Mouse (Mus musculus) megakaryocyte-erythroid progenitor cell, adult 5-6 weeks (primary cell): Measurements from ENCODE around the gene Plet1. TPM values are rescaled to one million over a fixed set of nuclear protein-coding genes. Genes with fewer than 3 reads are reported as not detected.

Source experiments
- ATAC-seq: replicated peaks from 2 replicates; pipeline ENCODE4 v1.8.0; 2016; ENCODE audit warnings: mild to moderate bottlenecking, inconsistent platforms; ENCODE audit not compliant: severe bottlenecking, poor library complexity, low FRiP score, low TSS enrichment
- total RNA-seq, 2 experiments: library from RNA; stranded (forward) in 1 of 2; stranded (reverse) in 1 of 2; fragments of 200-1000, 215-1000 nt in 1 of 2; fragments of >200 nt in 1 of 2; fragmentation: Nextera tagmentation in 1 of 2; gene quantifications; 2 replicates each; pipeline ENCODE4 v1.2.3; 2014 to 2017

Gene Plet1
- total RNA-seq (2014; fragmentation: Nextera tagmentation): not detected in 2 replicates
- total RNA-seq (2017): not detected in 2 replicates

GRCm38 (mm10) chr9:50494311-50494710 is at the start of gene Plet1:
Gene Plet1 (plus strand): TSS chr9:50494525.
- ATAC-seq: no peak

GRCm38 (mm10) chr9:50449048-50449447 is 45.3 kb upstream of the Plet1 start:
- ATAC-seq: no peak

GRCm38 (mm10) chr9:50451456-50452218 is 42.7 kb upstream of the Plet1 start:
- ATAC-seq: peak; percentile 50

GRCm38 (mm10) chr9:50452303-50452775 is 42.0 kb upstream of the Plet1 start:
- peak; percentile 96 for ATAC-seq

DNA sequence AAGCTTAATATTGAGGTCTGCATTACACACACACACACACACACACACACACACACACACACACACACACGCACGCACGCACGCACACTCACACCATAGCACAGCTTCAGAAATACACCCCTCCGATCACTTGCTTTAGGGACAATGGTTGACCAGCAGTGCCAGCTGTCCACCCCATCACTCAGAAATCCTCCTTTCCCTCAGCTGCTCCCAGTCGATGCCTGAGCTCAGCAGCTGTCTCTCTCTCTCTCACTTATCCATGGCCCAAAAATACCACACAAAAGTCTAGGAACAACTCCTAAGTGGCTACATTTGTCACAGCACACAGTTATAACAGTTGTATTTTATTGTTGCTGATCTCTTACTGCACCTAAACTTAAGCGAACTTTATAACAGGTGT is 36.7 kb upstream of the Plet1 start:
- ATAC-seq: no peak

DNA sequence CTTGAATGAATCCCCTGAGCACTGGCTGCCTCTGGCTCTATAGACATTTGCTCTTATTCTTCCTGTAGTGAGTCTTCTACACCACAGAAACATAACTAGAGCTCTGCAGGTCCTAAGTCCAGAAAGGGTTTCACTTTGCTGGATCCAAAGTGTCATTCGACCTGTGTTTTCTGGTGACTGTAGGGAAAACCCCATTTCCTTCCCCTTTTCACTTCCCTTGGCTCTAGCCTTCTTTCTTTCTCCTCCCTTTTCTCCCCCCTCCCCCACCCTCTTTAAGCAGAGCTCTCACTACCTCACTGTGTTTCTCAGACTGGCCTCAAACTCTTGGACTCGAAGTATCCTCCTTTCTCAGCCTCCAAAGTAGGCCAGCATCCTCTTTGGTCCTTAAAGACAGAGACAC is 34.8 kb upstream of the Plet1 start:
- ATAC-seq: no peak

- ATAC-seq: peak; percentile 93
These were observed 31.7 kb upstream of the Plet1 start for GRCm38 (mm10) chr9:50462494-50463204.

DNA sequence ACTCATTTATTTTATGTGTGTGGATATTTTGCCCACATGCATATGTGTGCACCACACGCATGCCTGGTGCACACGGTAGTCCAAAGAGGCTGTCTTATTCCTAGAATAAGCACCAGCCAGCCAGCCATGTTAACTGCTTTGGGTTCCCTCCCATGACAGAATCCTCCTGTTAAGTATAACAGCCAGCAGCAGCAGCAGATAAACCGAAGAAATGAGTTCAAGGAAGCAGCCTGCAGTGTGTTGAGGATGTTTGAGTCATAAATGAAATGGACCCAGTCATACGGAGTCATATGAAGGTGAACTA is 31.2 kb upstream of the Plet1 start:
- ATAC-seq: peak; percentile 16; the same call in 1 of the 2 replicates

- no peak for ATAC-seq
These were observed 23.8 kb upstream of the Plet1 start for GRCm38 (mm10) chr9:50470377-50471100.

DNA sequence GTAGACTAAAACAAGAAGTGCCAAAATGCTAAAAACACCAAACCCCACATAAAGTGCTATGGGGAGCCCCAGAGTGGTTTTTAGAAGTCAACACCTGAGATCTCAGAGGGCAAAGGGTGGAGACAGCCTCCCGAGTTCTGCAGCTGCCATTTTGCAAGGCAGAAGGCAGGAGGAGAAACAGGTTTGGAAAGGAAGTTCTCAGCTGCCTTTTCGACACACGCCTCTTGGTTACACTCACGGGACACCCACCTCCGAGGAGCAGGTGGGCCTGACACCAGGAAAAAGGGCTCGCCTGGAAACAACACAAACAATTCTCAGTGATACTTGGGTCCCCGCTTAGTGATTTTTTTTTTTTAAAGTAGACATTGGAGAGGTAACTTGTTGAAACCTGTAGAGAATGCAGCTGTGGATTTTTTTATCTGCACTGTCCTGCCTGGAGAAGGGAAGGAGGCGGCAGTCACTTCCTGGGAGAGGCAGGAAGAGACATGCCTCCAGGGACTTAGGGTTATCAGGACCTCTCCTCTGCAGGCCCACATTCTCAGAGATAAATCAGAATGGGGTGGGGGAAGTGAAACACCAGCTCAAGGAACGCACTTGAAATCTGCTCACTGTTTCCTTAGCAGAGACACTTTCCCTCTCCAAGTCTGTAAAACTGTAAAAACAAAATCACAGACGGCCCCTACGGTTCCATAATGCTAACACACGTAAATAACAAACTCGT is 23.0 kb upstream of the Plet1 start:
- ATAC-seq: no peak

- no peak for ATAC-seq
These were observed 19.0 kb upstream of the Plet1 start for GRCm38 (mm10) chr9:50475318-50475717.

GRCm38 (mm10) chr9:50475745-50476144 is 18.6 kb upstream of the Plet1 start:
- ATAC-seq: no peak

DNA sequence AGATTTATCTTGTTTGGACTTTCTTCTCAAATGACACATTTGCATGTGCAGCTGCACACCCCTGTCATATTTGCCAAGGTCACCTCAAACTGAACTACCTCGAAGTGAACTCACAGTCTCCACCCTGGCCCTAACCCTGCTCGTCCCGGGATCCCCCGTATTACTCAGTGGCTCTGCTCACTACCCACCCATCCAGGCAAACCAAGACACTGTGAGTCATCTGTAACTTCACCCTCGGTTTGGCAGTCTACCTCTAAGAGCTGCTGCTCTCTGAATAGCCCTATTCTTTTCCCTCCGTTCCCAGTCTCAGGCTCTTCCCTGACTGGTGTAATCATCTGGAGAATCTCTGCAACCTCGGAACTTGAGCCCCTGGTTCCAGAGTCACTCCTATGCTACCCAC is 17.7 kb upstream of the Plet1 start:
- ATAC-seq: no peak

DNA sequence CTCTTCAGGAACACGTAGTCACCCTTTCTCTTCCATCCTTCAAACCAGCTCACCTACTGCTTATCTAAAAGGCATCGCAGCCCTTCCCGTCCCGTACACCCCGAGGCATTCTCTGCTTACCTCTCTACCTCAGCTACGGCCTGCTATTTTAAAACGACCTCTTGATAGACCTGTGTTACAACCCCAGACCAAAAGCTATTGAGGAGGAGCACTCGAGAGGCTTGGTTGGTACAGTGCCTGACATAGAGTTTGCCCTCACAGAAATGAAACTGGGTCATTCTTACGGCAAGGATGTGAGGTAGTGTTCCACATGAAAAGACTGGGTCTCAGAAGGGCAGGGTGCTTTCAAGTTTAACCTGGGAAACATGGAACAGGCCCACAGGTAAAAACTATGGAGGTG is 17.1 kb upstream of the Plet1 start:
- no peak for ATAC-seq

- no peak for ATAC-seq
These were observed 15.5 kb upstream of the Plet1 start for GRCm38 (mm10) chr9:50478826-50479225.

- ATAC-seq: no peak
These were observed 14.8 kb upstream of the Plet1 start for GRCm38 (mm10) chr9:50479476-50479875.

GRCm38 (mm10) chr9:50482743-50483142 is 11.6 kb upstream of the Plet1 start:
- ATAC-seq: no peak

GRCm38 (mm10) chr9:50485521-50485920 is 8.8 kb upstream of the Plet1 start:
- ATAC-seq: no peak

- 0 out of 2 replicates have a peak, but pooled peaks have one; percentile 44 for ATAC-seq
These were observed 3.5 kb upstream of the Plet1 start for GRCm38 (mm10) chr9:50490836-50491235.
